Mouse (Mus musculus) ES-E14 (cell line): ENCODE data around the gene Ahcyl1.

Experiments used
- CHD2 ChIP-seq: IDR thresholded peaks from 2 replicates; pipeline ENCODE4 v1.6.1; 2014; ENCODE audit warnings: mild to moderate bottlenecking, low read depth, low read length, inconsistent platforms
- MAFK ChIP-seq: IDR thresholded peaks from 2 replicates; pipeline ENCODE4 v1.6.1; 2014; ENCODE audit warnings: mild to moderate bottlenecking, low read depth, low read length, inconsistent platforms; ENCODE audit not compliant: insufficient read depth
- ZNF384 ChIP-seq: IDR thresholded peaks from 2 replicates; pipeline ENCODE4 v1.6.1; 2012; ENCODE audit warnings: low read depth, low read length, inconsistent platforms

DNA sequence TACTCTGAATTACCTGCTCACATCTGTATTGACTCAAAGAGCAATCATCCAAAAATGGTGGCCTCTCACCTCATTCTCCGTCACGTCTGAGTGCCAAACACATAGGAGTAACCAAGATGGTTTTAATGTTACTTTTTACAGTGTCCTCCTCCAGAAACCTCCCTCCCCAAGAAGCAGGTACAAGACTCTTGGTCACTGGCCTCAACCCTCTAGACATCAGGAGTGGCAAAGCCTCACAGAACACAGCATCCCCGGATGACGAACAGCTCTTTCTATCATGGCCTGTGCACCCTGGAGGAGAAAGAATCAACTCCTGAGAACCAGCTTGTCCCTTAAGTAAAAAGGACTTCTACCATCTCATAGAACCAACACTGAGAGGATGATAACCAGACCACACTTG lies 63.6 kb downstream of the Ahcyl1 start:
- TF ChIP-seq MAFK (no peak), ZNF384 (no peak), CHD2 (no peak)
